Comparison of ENCODE assay signal across 25 mouse cellular contexts in the genomic region with DNA sequence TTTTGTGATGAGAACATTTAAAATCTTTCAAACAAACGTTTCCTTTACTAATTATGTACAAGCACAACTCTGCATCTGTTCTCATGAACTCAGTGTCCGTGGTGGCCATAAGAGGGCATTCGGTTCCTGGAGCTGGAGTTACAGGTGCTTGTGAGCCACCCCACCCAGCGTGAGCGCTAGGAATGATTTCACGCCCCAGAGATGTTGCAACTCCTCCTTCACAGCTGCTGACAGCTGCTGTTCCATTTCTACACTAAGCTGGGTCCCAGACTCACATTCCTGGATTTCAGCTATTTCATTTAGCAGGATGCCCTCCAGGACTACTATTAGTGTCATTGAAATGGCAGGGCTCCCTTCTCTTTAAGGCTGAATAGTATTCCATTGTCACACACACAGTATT. TPM values are rescaled to one million over a fixed set of nuclear protein-coding genes. Genes with fewer than 3 reads are reported as not detected.
DNase-seq lines count a peak whose midpoint lies in the region; ATAC-seq and TF ChIP-seq lines count a peak whose summit lies in the region.
"Had no signal": no experiment of that assay in that cellular context is flagged by ENCODE, and none has a peak within 500 bp of the region (broad histone marks: within the 10 kb centered on the region; RNA-seq: fewer than 3 reads in every experiment).

No protein-coding gene starts in this region.

- H3K36me3 ChIP-seq in heart, embryonic 12.5 days, result no peaks in the 10 kb centered on the region
- no peaks in the 10 kb centered on the region for H3K36me3 ChIP-seq in midbrain, embryonic 11.5 days (ENCODE audit: control insufficient read depth, insufficient read depth, low read length)
- H3K36me3 ChIP-seq: forebrain, embryonic 15.5 days; hindbrain, embryonic 13.5 days; limb, embryonic 12.5 days had no signal

- WGBS in heart, embryonic 12.5 days, result 48% methylated on average over 6 of the region's 6 CpGs
- 75% methylated on average over 6 of the region's 6 CpGs for WGBS in midbrain, embryonic 11.5 days

- peak; percentile 32 for DNase-seq in gastrocnemius, adult 2 months
- no peak for DNase-seq in gastrocnemius, postnatal 36 days
- peak; percentile 16 to 25 for DNase-seq in heart, postnatal 10 days
- DNase-seq in lung, adult 18-20 months, result peak; percentile 4 to 18
- no peak for DNase-seq in lung, postnatal 25 days (ENCODE audit: low spot score)
- DNase-seq in lung, postnatal 36 days, result peak; percentile 14
- DNase-seq in midbrain, embryonic 11.5 days (ENCODE audit: low spot score, missing footprints), result no peak
- DNase-seq: adrenal gland, adult 2 months; adrenal gland, postnatal 36 days; cerebellum, adult 2 months; cerebellum, postnatal 25 days; kidney, adult 9 months; kidney, postnatal 10 days; layer of hippocampus, adult 9-11 months; midbrain, embryonic 14.5 days; thymus, adult 2 months; thymus, postnatal 36 days had no signal

- no peak for ATAC-seq in heart, embryonic 12.5 days (ENCODE audit: insufficient number of reproducible peaks, low FRiP score)
- ATAC-seq in midbrain, embryonic 11.5 days (ENCODE audit: low FRiP score), result no peak
- ATAC-seq: activated CD4-positive, CD25-positive, alpha-beta regulatory T cell, adult 4 months; forebrain, embryonic 15.5 days; intestine, embryonic 16.5 days had no signal

- peaks cover 5% of the 10 kb centered on the region; the same call in 1 of the 2 replicates for H3K4me1 ChIP-seq in heart, embryonic 12.5 days (replicated peaks)
- no peaks in the 10 kb centered on the region for H3K4me1 ChIP-seq in midbrain, embryonic 11.5 days (ENCODE audit: control insufficient read depth, insufficient read depth, low read length)
- H3K4me1 ChIP-seq: forebrain, embryonic 15.5 days; hindbrain, embryonic 13.5 days; limb, embryonic 12.5 days had no signal

- H3K9ac ChIP-seq in heart, embryonic 12.5 days, result no peak overlapping the region
- no peak overlapping the region for H3K9ac ChIP-seq in midbrain, embryonic 11.5 days (ENCODE audit: low read length)
- H3K9ac ChIP-seq: forebrain, embryonic 15.5 days; hindbrain, embryonic 13.5 days; limb, embryonic 12.5 days had no signal

- H3K27me3 ChIP-seq in heart, embryonic 12.5 days (replicated peaks), result no peaks in the 10 kb centered on the region
- no peaks in the 10 kb centered on the region for H3K27me3 ChIP-seq in midbrain, embryonic 11.5 days (ENCODE audit: control insufficient read depth, insufficient read depth, low read length)
- H3K27me3 ChIP-seq: forebrain, embryonic 15.5 days; hindbrain, embryonic 13.5 days; limb, embryonic 12.5 days had no signal

- intact Hi-C loops in gastrocnemius, adult 2 months (cut with DNase I), result loop anchor here (5.0 kb wide), 1 partner anchor 103 kb away; a partner anchor contains a TSS
- intact Hi-C loops in gastrocnemius, postnatal 36 days (cut with DNase I), result loop anchor here (5.0 kb wide), 1 partner anchor 88 kb away; no protein-coding TSS in a partner anchor
- intact Hi-C loops in heart, postnatal 10 days (cut with DNase I), result no loop called here

- H3K27ac ChIP-seq in gastrocnemius, adult 2 months, result no peak overlapping the region
- H3K27ac ChIP-seq in heart, embryonic 12.5 days (ENCODE audit: poor library complexity, severe bottlenecking), result no peak overlapping the region
- no peak overlapping the region for H3K27ac ChIP-seq in midbrain, embryonic 11.5 days (ENCODE audit: low read depth, low read length)
- H3K27ac ChIP-seq: forebrain, embryonic 15.5 days; hindbrain, embryonic 13.5 days; limb, embryonic 12.5 days; macrophage had no signal

- no peak overlapping the region for H3K4me3 ChIP-seq in gastrocnemius, adult 2 months
- no peak overlapping the region for H3K4me3 ChIP-seq in heart, embryonic 12.5 days
- H3K4me3 ChIP-seq in midbrain, embryonic 11.5 days (ENCODE audit: low read depth, low read length), result no peak overlapping the region
- H3K4me3 ChIP-seq: forebrain, embryonic 15.5 days; hindbrain, embryonic 13.5 days; limb, embryonic 12.5 days had no signal

- no peaks in the 10 kb centered on the region for H3K9me3 ChIP-seq in heart, embryonic 12.5 days (replicated peaks)
- H3K9me3 ChIP-seq in midbrain, embryonic 11.5 days (ENCODE audit: control insufficient read depth, low read length), result no peaks in the 10 kb centered on the region
- H3K9me3 ChIP-seq: forebrain, embryonic 15.5 days; hindbrain, embryonic 13.5 days; limb, embryonic 12.5 days had no signal

- TF ChIP-seq CTCF in gastrocnemius, adult 2 months (IDR thresholded peaks at IDR 0.05), result peak; percentile 38; the same call in 1 of the 2 replicates

- H3K4me2 ChIP-seq in heart, embryonic 12.5 days, result no peak overlapping the region
- H3K4me2 ChIP-seq in midbrain, embryonic 11.5 days, result no peak overlapping the region
- H3K4me2 ChIP-seq: forebrain, embryonic 15.5 days; hindbrain, embryonic 13.5 days; limb, embryonic 12.5 days; liver, embryonic 11.5 days had no signal

RNA-seq across cellular contexts. Expression of a gene that starts 40.3 kb away (rescaled TPM):
- 100 to 1,000 TPM; 397 to 430 TPM for total RNA-seq in gastrocnemius, adult 2 months (2021)
- total RNA-seq in gastrocnemius, postnatal 36 days (2021), result 100 to 1,000 TPM; 394 to 435 TPM
- total RNA-seq in heart, postnatal 10 days (2021), result 100 to 1,000 TPM; 156 to 159 TPM
- 76.1 and 79.7 TPM in 2 replicates for polyA plus RNA-seq in heart, embryonic 12.5 days (2016; fragmentation: Nextera tagmentation; extraction: Ambion mirVana)
- 72.9 and 78.5 TPM in 2 replicates for polyA plus RNA-seq in midbrain, embryonic 11.5 days (2014; fragmentation: Nextera tagmentation; extraction: Ambion mirVana)

Comparison
In these comparisons a context has a peak if more than half of its experiments do, and no peak if none do; other contexts are left out.
1. DNase-seq: peak in gastrocnemius, adult 2 months (single experiment), heart, postnatal 10 days (2 of 2), lung, adult 18-20 months (2 of 2) and lung, postnatal 36 days (single experiment); none in gastrocnemius, postnatal 36 days (0 of 2), lung, postnatal 25 days (single experiment) and midbrain, embryonic 11.5 days (single experiment).